Mouse (Mus musculus) cerebellum, postnatal 10 days (tissue): ENCODE results near the gene Wdr63.
A peak's percentile ranks its signal among the peaks of the same experiment; 100 is the strongest.

Source experiments
- DNase-seq, 2 experiments: peaks; one replicate each; pipeline ENCODE4 v3.0.0; 2021; ENCODE audit warnings: mixed read lengths in 2 of 2

The Wdr63 gene

DNA sequence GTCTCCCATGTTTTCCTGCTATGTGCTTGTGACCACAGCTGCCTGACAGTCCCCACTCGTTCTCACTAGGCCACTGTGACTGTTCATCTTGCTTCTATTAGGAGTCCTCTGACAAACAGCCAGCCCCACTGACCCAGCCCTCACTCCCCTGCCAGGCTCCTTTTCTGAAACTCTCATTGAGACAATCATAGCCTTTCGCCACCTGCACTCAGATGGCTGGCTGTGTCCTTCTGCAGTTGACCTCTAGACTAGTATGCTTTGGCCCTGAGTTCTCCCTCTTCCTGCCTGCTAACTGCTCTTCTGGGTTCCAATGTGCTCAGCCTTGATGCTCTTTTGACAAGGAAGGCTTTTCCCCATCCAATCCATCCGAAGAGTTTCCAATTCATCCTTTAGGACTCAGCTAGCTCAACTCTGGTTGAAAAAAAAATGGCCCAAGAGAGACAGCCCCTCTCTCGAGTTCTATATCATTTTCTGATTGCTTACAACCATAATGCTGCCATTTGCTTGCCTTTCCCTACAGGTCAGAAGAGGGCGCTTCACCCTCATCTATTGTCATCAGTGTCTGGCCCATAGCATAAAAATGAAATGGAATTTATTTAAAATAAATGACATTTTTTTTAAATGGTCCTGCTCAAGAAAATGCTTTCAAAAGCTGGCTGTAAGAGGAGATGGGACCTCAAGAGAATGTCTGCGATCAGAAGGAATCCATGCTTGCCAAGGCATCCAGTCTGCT is 54.7 kb downstream of the Wdr63 start:
- peak in 1 of 2 experiments; percentile 21 for DNase-seq

DNA sequence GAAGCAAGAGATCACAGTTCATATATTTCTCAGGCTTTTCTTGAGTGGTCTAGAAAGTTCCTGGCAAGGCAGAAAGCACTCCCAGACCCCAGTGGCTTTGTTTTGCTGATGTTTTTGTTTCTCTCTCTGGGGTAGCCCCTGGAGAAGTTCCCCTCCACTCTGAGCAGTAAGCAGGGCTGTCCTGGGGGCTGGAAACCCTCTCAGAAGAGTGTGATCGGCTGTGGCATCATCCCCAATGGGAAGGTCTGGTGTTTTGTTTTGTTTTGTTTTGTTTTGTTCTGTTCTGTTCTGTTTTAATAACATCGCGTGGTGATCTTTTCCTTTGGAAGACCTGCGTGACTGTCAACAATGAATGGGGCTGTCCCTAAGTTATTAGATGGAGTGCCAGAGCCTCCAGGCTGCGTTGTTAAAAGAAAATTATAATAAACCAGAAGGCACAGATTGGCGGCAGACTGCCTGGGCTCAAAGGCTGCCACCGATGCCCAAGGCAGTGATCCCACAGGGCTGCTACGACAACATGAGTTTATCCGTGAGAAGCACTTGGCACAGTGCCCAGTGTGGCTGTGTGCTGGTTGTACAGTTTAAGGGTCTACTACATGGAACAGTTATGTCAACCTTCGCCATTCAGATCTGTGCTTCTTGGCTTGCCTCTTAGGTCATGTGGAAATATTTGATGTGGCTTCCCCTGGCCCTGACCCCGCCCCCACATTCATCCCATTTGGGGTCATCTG is 56.5 kb downstream of the Wdr63 start:
- DNase-seq, result peak; percentile 85 to 89

DNA sequence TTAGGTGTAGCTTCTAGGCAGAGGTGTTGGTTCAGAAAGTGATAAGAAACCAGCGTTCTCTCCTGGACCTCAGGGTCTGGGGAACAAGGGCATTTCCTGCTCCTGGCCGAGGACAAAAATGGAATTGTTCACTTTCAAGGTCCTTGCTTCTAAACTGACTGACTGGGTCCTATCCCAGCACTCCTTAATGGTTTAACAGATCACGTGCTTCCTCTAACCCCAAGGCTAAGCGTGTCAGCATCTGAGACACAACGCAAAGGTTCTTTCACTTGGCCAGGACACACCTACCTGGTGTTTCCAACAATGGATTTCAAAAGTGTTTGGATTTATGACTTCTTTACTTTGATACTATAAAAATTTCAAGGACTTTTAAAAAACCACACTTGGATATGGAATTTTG is 58.0 kb downstream of the Wdr63 start:
- DNase-seq, result no peak

DNA sequence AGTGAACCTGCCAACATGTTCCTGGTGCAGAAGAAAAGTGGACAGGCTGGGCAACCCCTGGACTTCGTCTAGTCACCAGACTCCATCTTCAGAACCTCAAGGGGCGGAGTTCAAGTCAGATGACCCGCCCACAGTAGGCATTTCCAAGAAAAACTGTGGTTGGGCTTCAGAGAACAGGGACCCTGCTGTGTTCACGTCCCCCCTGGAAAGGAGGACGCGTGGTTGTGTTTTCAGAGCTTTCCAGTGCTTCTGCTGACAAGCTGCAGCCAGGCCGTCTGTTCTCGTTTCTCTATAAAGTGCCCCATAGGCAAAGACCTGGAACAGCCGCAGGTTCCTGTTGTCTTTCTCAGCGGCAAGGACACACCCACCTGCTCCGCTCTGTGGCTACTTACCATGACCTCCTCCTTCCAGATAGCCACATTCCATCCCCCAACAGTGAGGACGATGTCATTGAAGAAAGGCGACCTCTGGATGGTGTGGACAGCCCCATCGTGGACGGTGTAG is 60.2 kb downstream of the Wdr63 start:
- DNase-seq, result peak; percentile 27 to 42

DNA sequence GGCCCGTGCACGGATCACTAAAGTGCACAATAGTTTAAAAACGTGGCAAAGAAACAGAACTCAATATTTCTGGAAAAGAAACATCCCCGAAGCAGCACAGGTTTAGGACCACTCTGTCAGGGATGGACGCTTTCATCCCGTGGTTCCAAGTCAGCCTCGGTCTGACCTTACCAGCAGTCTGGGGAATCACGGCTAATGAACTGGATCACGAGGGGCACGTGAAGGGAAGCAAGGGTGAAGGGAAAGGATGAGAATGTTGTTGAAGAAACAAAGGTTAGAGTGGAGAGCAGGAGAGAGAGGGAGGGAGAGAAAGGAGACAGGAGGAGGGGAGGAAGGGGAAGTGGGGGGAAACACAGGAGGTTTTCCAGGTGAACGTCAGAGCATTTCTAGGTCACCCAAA is 61.9 kb downstream of the Wdr63 start:
- no peak for DNase-seq

DNA sequence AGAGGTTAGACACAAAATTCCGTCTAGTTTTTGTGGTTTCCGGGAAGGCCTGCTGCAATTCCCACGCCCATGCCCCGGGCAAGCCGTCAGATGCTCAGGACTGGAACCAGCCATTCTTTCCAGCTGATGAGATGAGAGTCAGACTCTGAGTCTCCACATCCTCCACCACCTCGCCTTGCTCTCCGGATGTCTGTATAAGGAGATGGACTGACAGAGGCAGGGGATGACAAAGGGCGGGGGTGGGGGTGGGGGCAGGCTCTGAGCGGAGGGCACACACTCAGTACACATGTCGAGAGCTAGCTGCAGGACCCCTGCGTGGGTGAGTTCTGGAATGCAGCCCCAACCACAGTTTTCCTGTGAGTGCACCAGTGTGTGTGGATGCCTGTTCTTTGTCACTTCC is 63.0 kb downstream of the Wdr63 start:
- no peak for DNase-seq

DNA sequence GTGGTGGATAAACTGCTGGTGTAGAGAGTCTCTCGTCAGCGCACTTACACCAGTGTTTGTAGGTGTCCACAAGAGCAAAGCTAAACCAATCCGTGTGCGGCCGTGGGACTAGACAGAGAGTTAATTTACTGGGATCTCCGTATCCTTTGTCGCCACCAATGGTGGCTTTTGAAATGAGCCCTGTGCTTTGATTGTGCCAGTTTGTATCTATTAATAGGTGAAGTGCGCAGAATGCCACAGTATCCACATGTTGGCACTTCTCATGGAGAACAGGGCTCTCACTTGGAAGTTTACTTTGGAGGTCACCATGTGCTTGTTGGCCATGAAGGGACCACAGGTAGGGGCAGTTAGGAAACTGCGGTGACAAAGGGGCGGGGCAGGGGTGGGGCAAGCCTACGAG is 66.5 kb downstream of the Wdr63 start:
- DNase-seq, result no peak

DNA sequence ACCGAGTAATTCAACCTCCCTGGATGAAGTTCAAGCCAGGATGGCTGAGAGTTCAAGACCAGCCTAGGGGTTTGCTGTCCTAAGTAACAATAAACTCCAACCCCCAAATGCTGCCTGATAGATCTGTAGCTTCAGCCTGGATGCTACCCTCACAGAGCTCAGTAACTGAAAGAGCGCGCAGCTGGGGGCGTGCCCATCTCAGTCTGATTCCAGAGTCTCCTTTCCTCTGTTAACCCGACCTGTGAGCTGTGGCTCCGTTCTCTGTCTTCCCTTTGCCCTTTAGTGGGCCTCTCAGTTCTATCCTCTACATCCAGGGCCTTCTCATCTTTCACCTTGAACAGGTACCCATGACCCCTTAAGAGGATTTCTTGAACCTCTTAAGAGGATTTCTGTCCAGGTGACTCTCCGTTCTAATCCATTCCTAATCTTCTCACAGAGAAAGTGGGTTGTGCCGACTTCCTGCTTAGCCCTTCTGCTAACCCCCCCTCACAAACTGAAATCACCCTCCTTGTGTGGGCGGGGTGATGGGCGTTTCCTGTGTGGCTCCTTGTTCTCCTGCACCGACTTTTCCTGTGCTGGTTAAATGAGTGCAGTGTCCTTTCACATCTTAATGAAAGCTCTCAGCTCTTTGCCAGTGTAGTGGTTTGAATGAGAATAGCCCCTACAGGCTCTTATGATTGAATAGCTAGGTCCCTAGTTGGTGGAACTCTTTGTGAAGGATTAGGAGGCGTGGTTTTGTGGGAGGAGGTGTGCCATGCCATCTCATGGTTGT is 68.6 kb downstream of the Wdr63 start:
- no peak for DNase-seq

DNA sequence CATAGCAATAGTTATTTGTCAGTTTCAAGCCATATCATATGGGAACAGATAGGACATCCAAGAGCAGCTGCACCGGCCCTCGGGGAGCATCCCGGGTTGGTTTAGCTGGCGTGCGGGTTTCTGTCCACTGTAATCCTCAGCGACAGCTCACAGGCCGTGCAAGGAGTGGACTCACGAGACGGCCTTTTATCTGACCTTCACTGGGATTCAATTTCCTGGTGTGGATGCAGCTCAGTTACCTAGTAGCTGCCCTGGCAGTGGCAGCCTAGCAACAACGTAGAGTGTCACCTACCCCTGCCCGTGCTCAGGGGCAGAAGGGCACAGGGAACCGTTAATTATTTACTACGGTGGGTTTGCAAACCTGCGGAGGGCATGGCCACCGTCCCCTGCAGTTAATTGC is 70.0 kb downstream of the Wdr63 start:
- DNase-seq, result no peak

DNA sequence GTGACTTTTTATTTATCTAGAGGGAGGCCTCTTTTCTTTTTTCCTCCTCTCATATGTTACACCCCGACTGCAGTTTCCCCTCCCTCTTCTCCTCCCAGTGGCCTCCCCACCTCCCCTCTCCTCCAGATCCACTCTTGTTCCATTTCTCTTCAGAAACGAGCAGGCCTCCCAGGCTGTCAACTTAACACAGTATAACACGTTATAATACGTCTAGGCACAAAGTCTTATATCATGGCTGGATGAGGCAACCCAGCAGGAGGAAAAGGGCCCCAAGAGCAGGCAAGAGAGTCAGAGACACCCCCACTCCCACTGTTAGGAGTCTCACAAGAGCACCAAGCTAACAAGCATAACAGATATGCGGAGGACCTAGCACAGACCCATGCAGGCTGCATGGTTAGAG is 75.0 kb downstream of the Wdr63 start:
- no peak for DNase-seq

DNA sequence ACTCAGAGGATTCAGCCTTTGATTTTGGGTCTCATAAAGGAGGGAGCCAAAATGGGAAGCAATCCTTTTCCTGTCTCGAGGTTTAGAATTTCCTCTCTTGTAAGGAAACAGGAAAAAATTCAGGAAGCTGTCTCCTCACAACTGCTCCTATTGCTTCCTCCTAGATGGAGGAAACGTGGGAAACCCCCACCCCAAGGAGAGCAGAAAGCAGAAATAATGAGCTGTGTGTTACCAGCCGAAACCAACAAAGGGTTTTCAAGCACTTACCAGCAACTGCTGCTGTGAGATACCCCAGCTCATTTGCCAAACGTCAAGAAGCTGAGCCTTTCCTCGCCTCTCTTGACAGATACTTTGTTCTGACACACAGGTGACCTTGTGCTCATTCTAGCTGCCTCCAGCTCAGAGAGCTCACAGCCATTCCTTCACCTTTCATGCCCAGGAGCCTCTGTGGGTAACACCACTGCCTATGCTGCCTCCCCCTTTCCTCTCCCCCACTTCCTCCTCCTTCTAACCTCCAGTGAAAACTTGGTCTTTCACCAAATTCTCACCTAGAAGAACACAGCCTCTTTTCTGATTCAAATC is 77.6 kb downstream of the Wdr63 start:
- no peak for DNase-seq

DNA sequence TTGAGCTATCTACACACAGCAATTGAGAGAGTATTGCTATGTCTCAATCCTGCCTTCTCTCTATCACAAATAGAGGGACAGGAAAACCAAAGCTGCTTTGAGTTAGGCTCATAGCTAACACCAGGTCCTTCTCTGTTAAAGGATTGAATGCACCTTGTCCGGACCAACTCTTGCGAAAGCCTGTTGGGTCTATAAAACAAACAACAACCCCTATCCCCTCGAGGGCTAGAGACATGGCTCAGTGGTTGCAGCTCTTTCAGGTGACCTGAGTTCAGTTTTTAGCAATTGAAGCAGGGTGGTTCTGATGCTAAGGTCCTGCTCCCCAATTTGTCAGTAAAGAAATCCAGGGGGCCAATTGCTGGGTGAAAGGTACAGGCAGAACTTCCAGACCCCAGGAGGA is 78.7 kb downstream of the Wdr63 start:
- no peak for DNase-seq

DNA sequence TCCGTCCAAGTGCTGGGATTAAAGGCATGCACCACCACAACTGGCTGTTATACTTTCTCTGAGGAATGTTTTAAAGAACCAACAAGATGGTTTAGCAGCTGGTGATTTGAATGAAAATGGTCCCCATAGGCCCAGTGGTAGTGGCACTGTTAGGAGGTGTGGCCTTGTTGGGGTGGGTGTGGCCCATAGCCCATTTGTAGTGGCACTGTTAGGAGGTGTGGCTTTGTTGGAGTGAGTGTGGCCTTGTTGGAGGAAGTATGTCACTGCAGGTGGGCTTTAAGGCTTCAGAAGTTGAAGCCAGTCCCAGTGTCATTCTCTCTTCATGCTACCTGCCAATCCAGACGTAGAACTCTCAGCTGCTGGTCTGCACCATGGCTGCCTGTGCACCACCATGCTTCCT is 79.5 kb downstream of the Wdr63 start:
- DNase-seq, result no peak

DNA sequence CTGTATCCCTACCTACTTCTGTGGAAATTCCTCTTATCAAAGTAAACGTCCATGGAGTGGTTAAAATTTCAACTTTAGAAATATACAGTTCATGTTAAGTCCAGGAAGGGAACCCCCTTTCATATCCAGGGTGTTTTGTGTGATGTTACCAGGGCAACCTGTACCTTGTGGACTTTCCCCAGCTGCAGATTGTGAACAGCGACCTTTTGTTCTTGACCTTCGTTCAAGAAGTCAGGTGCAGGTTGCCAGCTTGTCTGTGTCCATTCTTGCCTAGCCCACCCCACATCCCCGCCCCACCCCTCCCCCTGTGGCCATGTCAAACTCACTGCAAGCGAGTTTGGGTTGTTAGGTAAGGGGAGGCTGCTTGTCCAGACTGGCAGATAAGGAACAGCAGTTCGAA is 80.8 kb downstream of the Wdr63 start:
- DNase-seq, result no peak

DNA sequence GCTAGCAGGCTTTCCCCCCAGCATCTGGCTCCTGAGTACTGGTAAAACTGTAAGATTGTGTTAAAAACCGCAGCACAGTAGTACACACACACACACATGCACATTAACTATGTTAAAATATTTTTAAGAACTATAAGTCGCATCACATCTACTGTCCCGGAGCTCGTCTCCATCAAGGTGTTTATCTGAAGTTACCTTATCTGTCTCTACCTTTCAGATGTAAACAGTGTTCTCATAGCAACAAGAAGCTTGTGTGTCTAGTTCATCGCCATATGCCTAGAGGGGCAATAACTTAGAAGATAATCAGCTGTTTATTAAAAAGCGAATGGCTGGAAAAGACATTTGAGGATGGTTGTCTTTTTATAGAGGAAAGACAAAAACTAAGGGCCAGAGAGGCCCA is 82.4 kb downstream of the Wdr63 start:
- DNase-seq, result no peak

DNA sequence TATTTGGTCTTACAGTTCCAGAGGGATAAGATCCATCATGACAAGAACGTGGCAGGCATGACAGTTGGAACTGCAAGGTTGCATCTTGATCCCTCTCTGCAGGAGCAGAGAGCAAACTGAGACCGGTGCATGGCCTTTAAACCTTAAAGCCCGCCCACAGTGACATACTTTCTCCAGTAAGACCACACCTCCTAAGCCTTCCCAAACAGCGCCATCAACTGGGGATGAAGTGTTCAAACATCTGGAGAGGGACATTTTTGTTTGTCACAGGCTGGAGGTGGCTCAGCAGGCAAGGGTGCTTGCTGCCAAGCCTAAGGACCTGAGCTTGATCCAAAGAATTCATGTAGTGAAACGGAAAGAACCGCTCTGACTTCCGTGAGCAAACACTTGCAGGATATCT is 83.2 kb downstream of the Wdr63 start:
- no peak for DNase-seq

DNA sequence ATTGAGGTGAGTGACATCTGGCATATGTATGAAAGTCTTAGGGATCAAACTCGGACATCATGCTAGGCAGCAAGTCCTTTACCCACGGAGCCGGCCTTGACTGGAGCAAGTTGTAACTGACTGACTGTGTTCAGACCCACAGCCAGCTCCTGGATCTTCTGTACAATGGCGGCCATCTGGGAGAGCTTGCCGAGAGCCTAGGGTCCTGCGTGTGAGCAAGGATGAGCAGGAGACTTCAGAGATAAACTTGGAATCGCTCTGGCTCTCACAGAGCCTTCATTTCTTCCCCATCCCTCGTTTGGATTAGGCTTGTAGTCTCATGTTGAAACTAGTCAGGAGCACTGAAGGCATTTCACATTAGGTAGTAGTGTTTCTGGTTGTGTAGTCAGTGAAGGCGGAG is 85.7 kb downstream of the Wdr63 start:
- DNase-seq, result no peak

DNA sequence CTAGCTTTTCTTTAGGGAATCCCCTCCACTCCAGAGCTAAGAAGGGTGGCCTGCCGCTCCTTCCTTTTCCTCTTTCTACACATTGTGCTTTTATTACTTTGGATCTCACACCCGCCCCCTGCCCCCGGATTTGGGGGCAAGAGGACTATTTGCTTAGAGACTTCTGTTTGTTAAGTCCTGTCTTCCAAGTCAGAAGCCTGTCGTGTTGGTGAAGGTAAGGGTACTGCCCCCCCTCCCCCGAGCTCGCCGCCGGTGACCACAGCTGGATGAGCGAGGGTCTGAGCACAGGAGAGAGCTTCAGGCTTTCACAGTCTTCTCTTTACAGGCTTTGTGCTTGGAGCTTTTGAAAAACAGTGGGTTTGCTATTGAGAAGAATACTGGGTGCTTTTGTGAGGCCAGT is 90.4 kb downstream of the Wdr63 start:
- no peak for DNase-seq

DNA sequence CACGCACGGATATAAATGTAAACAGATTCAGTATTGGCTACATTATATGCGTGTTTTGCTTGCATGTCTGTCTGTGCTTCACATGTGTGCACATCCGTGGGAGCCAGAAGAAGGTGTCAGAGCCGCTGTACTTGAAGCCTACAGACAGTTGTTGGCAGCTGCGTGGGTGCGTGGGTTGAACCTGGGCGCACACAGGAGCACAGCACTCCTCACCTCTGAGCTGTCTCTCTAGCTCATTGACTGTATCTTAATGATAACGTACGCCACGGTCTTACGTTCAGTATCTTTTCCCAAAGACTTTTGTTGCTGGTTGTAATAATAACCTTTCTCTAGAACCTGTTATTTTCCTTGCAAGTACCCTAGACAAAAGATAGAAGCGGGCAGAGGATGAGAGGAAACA is 91.0 kb downstream of the Wdr63 start:
- no peak for DNase-seq

DNA sequence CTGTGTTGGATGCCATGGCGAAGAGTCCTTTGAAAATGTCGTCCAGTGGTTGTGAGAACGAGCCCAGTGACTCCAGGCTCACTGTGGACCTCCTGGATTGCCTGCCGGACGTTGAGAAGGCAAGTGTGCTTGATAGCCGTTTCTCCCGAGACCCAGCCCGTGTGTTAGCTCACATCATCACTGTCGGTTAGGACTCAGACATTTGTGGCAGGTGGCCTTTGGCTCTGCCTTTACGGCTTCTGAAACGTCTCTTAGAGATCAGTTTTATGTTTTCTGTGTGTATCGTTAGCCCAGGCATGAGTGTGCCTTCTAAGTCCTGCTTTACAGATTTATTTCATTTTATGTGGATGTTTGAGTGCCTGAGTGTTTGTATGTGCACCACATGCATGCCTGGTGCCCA is 93.6 kb downstream of the Wdr63 start:
- no peak for DNase-seq

DNA sequence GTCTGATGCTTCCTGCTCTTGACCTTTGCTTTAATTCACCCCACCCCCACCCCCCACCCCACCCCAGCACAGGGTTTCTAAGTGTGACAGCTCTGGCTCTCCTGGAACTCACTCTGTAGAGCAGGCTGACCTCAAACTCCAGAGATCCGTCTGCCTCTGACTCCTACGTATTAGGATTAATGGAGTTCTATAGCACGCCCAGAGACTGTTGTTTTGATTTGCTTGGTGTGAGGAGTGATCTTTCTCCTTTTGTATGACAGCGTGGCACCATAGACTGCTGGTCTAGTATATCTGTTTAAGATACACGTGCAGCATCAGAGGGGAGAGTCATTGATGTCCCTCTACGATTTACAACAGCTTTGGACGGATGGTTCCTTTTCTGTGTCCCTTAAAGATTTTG is 94.4 kb downstream of the Wdr63 start:
- DNase-seq, result no peak

DNA sequence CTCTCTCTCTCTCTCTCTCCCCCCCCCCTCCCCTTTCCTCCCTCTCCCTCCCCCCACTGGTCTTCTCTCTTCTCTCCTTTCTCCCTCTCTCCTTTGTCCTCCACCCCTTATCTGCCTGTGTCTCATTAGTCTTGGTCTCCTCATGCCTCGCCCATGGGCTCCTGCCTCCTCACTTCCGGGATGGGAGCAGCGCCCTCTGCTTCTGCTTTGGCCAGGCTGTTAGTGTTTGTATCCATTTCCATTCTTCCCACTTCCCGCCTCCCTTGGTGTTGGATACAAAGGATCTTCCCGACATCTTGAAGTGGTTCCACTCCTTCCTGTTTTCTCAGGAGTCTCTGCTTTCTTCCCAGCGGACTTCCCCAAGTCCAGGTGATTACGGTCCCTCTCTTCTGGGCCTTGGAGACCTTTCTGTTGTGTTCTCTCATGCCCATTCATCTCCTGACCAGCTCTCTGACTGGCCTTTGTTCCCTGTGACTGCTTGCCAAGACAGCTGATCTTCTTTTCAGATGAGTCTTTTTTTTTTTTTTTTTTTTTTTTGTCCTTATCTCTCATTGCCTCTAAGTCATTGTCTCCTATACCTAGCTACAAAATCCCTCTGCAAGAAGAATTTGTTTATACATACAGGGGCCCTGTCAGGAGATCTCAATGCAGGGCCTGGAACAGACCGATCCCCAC is 96.2 kb downstream of the Wdr63 start:
- DNase-seq, result no peak

DNA sequence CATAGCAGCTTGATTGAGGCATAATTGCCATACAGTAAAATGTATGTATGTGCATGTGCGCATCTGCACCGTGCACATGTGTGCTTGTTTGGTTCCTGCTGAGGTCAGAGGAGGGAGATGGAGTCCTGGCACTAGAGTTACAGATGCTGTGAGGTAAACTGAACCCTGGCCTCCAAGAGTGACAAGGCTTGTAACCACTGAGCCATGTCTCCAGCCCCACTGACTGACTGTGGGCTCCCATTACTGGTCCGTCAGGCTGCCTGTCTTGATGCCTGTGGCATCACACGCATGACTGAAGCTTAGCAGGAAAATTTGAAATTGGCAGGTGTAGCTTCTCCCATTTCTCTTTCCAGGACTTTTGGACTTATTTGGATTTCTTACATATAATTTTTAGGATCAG is 97.2 kb downstream of the Wdr63 start:
- no peak for DNase-seq
